Mouse (Mus musculus) stomach, embryonic 14.5 days (tissue): ENCODE measurements at regions not wholly inside any gene's neighbourhood (a gene's known extent, or its start where the extent isn't known, plus 50 kb on each side); places are given as distances from the start of the nearest gene placed in this dataset.

ENCODE experiments used
- ATAC-seq: fragments of 200-750 bp; cut with Nextera tagmentation; 2 replicates; pipeline ENCODE4 v1.8.0; 2017; ENCODE audit warnings: low read depth, moderate TSS enrichment; ENCODE audit not compliant: insufficient number of reproducible peaks, insufficient read depth, low FRiP score
- H3K27ac ChIP-seq: fragments of 300-500 bp; sonication (generic); 2 replicates; pipeline ENCODE4 v1.5.1; 2014; ENCODE audit warnings: mild to moderate bottlenecking, low read length, moderate library complexity, mixed read lengths
- H3K27me3 ChIP-seq: fragments of 300-500 bp; sonication (generic); 2 replicates; pipeline ENCODE4 v1.6.1; 2014; ENCODE audit warnings: low read length, control low read depth, mixed read lengths; ENCODE audit not compliant: control insufficient read depth, insufficient read depth
- H3K36me3 ChIP-seq: fragments of 300-500 bp; sonication (generic); 2 replicates; pipeline ENCODE4 v1.6.1; 2014; ENCODE audit warnings: mild to moderate bottlenecking, control low read depth, low read length, moderate library complexity, mixed read lengths; ENCODE audit not compliant: control insufficient read depth, insufficient read depth
- H3K4me1 ChIP-seq: fragments of 300-500 bp; sonication (generic); 2 replicates; pipeline ENCODE4 v1.6.1; 2014; ENCODE audit warnings: low read length, control low read depth, mixed read lengths; ENCODE audit not compliant: control insufficient read depth, insufficient read depth
- H3K4me2 ChIP-seq: fragments of 300-500 bp; sonication (generic); replicated peaks from 2 replicates; pipeline ENCODE4 v1.6.1; 2014; ENCODE audit warnings: low read depth, low read length, control low read depth
- H3K4me3 ChIP-seq: fragments of 300-500 bp; sonication (generic); 2 replicates; pipeline ENCODE4 v1.5.1; 2014; ENCODE audit warnings: low read depth, low read length, control low read depth
- H3K9ac ChIP-seq: fragments of 300-500 bp; sonication (generic); replicated peaks from 2 replicates; pipeline ENCODE4 v1.6.1; 2014; ENCODE audit warnings: low read depth, mild to moderate bottlenecking, control low read depth, low read length, moderate library complexity, mixed read lengths
- H3K9me3 ChIP-seq: fragments of 300-500 bp; sonication (generic); 2 replicates; pipeline ENCODE4 v1.6.1; 2016; ENCODE audit warnings: low read depth, low read length, control low read depth; ENCODE audit not compliant: control insufficient read depth
- WGBS: fragments of 180-500 bp; shearing (Covaris S2); extraction: QIAGEN DNeasy Blood & Tissue Kit; methylation state at CpG from one replicate; pipeline ENCODE4 v1.1.7; 2014; 5-methylcytosine and 5-hydroxymethylcytosine counted together

GRCm38 (mm10) chr7:117174811-117175422 is 205.9 kb upstream of the Xylt1 start:
- no peaks in the 10 kb centered on the region for H3K36me3 ChIP-seq
- 77% methylated on average over 8 of the region's 8 CpGs for WGBS
- no peak overlapping the region for H3K9ac ChIP-seq
- H3K27me3 ChIP-seq, result no peaks in the 10 kb centered on the region
- no peaks in the 10 kb centered on the region for H3K9me3 ChIP-seq
- H3K4me1 ChIP-seq, result no peaks in the 10 kb centered on the region
- H3K4me3 ChIP-seq, result no peak overlapping the region
- H3K4me2 ChIP-seq, result no peak overlapping the region
- ATAC-seq, result no peak
- H3K27ac ChIP-seq, result no peak overlapping the region

DNA sequence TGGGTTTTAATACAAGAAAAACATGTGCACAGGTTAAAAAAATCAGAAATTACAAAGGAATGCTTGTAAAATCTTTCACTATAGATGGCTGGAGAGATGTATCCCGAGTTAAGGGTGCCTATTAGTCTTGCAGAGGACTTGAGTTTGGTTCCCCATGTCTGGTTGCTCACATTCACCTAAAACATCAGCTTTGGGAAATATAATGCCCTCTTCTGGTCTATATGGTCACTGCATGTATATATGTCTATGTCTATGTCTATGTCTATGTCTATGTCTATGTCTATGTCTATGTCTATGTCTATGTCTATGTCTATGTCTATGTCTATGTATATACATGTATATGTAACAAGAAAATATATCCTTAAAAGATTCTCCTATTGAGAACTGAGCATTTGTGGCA is 196.8 kb upstream of the Xylt1 start:
- H3K27ac ChIP-seq, result no peak overlapping the region
- no peaks in the 10 kb centered on the region for H3K4me1 ChIP-seq
- H3K9ac ChIP-seq, result no peak overlapping the region
- H3K4me3 ChIP-seq, result no peak overlapping the region
- no peaks in the 10 kb centered on the region for H3K9me3 ChIP-seq
- no peak for ATAC-seq
- 71% methylated on average over 1 of the region's 1 CpGs for WGBS
- no peaks in the 10 kb centered on the region for H3K27me3 ChIP-seq
- no peak overlapping the region for H3K4me2 ChIP-seq
- no peaks in the 10 kb centered on the region for H3K36me3 ChIP-seq

GRCm38 (mm10) chr7:117185891-117186290 is 194.9 kb upstream of the Xylt1 start:
- no peaks in the 10 kb centered on the region for H3K27me3 ChIP-seq
- no peak for ATAC-seq
- H3K27ac ChIP-seq, result no peak overlapping the region
- no peaks in the 10 kb centered on the region for H3K36me3 ChIP-seq
- no peaks in the 10 kb centered on the region for H3K4me1 ChIP-seq
- no peak overlapping the region for H3K4me3 ChIP-seq
- no peak overlapping the region for H3K9ac ChIP-seq
- H3K9me3 ChIP-seq, result no peaks in the 10 kb centered on the region
- H3K4me2 ChIP-seq, result no peak overlapping the region
- 93% methylated on average over 1 of the region's 1 CpGs for WGBS

DNA sequence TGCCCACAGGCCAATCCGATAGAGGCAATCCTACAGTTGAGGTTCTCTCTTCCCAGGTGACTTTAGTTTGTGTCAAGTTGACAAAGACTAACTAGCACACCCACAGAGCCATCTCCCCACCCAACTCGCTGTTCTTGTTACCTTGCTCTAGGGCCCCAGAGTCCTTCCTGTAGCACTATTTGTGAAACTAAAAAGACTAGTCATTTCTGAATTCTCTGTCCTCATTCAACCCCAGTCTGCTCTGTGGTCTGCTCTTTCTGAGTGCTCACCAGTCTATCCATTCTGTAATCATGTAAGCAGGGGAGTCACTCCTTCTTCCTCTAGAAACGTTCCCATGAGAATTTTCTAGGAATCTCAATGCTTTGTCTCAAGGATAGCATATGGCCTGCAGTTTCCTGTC is 184.2 kb upstream of the Xylt1 start:
- 74% methylated on average over 3 of the region's 3 CpGs for WGBS
- H3K36me3 ChIP-seq, result no peaks in the 10 kb centered on the region
- ATAC-seq, result no peak
- no peak overlapping the region for H3K4me3 ChIP-seq
- H3K9ac ChIP-seq, result no peak overlapping the region
- H3K4me2 ChIP-seq, result no peak overlapping the region
- H3K27ac ChIP-seq, result no peak overlapping the region
- H3K9me3 ChIP-seq, result no peaks in the 10 kb centered on the region
- no peaks in the 10 kb centered on the region for H3K27me3 ChIP-seq
- H3K4me1 ChIP-seq, result no peaks in the 10 kb centered on the region

GRCm38 (mm10) chr7:117226294-117226693 is 154.5 kb upstream of the Xylt1 start:
- no peak overlapping the region for H3K9ac ChIP-seq
- no peaks in the 10 kb centered on the region for H3K27me3 ChIP-seq
- H3K27ac ChIP-seq, result no peak overlapping the region
- H3K4me1 ChIP-seq, result no peaks in the 10 kb centered on the region
- H3K4me3 ChIP-seq, result no peak overlapping the region
- no peaks in the 10 kb centered on the region for H3K9me3 ChIP-seq
- no peaks in the 10 kb centered on the region for H3K36me3 ChIP-seq
- no peak; the same call in 1 of the 2 replicates for ATAC-seq
- H3K4me2 ChIP-seq, result no peak overlapping the region

DNA sequence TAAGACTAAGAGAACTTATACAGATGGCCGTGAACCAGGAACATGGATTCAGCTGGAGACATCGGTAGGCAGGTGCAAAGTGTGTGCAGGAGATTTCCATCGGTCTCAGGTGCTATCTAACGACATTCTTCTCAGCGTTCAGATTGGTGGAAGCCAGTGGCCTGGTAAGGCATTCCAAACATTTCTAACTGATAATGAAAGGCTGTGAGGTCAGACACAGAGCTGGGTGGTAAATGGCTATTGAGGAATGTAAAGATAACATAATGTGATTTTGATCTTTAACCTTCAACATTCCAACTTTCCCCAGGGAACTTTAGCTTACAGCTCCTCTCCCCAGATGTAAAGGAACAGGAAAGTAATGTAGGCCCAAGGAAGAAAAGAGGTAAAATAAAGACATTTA is 151.2 kb upstream of the Xylt1 start:
- ATAC-seq, result no peak
- H3K27ac ChIP-seq, result no peak overlapping the region
- no peaks in the 10 kb centered on the region for H3K9me3 ChIP-seq
- no peak overlapping the region for H3K4me3 ChIP-seq
- H3K27me3 ChIP-seq, result no peaks in the 10 kb centered on the region
- H3K36me3 ChIP-seq, result no peaks in the 10 kb centered on the region
- no peaks in the 10 kb centered on the region for H3K4me1 ChIP-seq
- 17% methylated on average over 5 of the region's 5 CpGs for WGBS
- H3K4me2 ChIP-seq, result no peak overlapping the region
- no peak overlapping the region for H3K9ac ChIP-seq

DNA sequence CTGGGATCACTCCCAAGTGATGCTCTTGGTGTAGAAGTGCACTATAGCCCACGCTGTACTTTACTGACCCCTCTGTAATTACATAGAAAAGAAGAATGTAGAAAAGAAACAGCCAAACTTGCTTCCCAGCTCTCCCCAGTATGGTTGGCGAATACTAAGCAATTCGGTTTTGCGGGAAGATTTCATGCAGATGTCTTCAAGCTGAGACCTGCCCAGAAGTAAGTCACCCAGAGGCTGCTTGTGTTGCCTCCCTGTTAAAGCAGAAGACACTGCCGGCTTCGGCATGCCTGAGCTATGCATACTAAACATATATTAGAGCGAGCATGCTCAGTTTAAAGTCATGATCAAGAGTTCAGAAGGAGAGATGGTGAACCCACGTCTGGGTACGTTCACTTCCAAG is 124.0 kb upstream of the Xylt1 start:
- H3K27me3 ChIP-seq, result no peaks in the 10 kb centered on the region
- WGBS, result 76% methylated on average over 9 of the region's 9 CpGs
- ATAC-seq, result no peak
- H3K27ac ChIP-seq, result no peak overlapping the region
- H3K9me3 ChIP-seq, result no peaks in the 10 kb centered on the region
- H3K4me3 ChIP-seq, result no peak overlapping the region
- H3K4me2 ChIP-seq, result no peak overlapping the region
- no peak overlapping the region for H3K9ac ChIP-seq
- H3K36me3 ChIP-seq, result no peaks in the 10 kb centered on the region
- H3K4me1 ChIP-seq, result no peaks in the 10 kb centered on the region

DNA sequence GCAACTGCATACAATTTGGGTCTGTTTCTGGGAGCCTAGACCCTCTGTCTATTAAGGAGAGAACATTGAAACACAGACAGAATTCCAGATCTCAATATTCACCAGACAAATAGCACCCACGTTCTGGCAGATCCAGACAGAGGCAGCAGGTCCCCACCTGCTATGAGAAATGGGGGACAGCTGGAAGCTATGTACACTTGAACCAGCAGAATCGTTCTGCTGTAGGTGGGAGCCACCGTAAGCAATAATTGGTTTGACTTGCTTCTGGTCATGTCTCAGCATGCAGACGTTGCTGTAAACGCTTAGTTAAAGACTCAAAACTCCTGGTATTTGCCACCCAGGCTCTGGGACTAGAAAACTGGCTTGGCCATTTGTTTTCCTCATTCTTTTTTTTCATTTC is 122.2 kb upstream of the Xylt1 start:
- no peak for ATAC-seq
- WGBS, result 63% methylated on average over 5 of the region's 5 CpGs
- Histone ChIP-seq H3K27me3 (no peaks in the 10 kb centered on the region), H3K36me3 (no peaks in the 10 kb centered on the region), H3K9me3 (no peaks in the 10 kb centered on the region), H3K9ac (no peak overlapping the region), H3K4me1 (no peaks in the 10 kb centered on the region), H3K4me3 (no peak overlapping the region), H3K4me2 (no peak overlapping the region), H3K27ac (no peak overlapping the region)

GRCm38 (mm10) chr7:117259151-117259550 is 121.6 kb upstream of the Xylt1 start:
- Histone ChIP-seq H3K27ac (no peak overlapping the region; the same call in 1 of the 2 replicates), H3K27me3 (no peaks in the 10 kb centered on the region), H3K9ac (no peak overlapping the region), H3K4me1 (no peaks in the 10 kb centered on the region), H3K4me3 (no peak overlapping the region), H3K4me2 (no peak overlapping the region), H3K36me3 (no peaks in the 10 kb centered on the region), H3K9me3 (no peaks in the 10 kb centered on the region)
- WGBS, result 45% methylated on average over 5 of the region's 5 CpGs
- no peak for ATAC-seq
